Mouse (Mus musculus) liver, adult 2 months (tissue): Measurements from ENCODE around the gene Mef2d.

Experiments used
- CTCF ChIP-seq: fragments of 200-500 bp; IDR thresholded peaks from 2 replicates; pipeline ENCODE4 v1.5.1; 2011; ENCODE audit warnings: low read depth, low read length, control low read depth
- POLR2A ChIP-seq: fragments of 200-500 bp; IDR thresholded peaks from 2 replicates; pipeline ENCODE4 v1.6.1; 2011; ENCODE audit warnings: low read length, control low read depth; ENCODE audit not compliant: insufficient read depth; ENCODE audit errors: extremely low read depth

- no peak for TF ChIP-seq POLR2A
- no peak for TF ChIP-seq CTCF
These were observed 49.0 kb downstream of the Mef2d start for GRCm38 (mm10) chr3:88191146-88191545.
